Mouse (Mus musculus) adrenal gland, postnatal 25 days (tissue): ENCODE data around the gene Nwd2. TPM values are rescaled to one million over a fixed set of nuclear protein-coding genes. Genes with fewer than 3 reads are reported as not detected.

Experiments used
- DNase-seq: peaks from one replicate; pipeline ENCODE4 v3.0.0; 2021; ENCODE audit warnings: mixed read lengths
- long read RNA-seq: library from polyadenylated mRNA; stranded (forward); transcript quantifications from one replicate; pipeline ENCODE4 v2.0.0, GENCODE M21; 2021
- total RNA-seq: library from RNA; stranded (reverse); gene quantifications from 2 replicates; pipeline ENCODE4 v1.2.3, GENCODE M21; 2021

Gene Nwd2
- not detected in 2 replicates for total RNA-seq
- long read RNA-seq, result 0 reads

GRCm38 (mm10) chr5:63649070-63649532 lies at the start of gene Nwd2:
Gene Nwd2, plus strand, starts transcription at chr5:63649102.
- DNase-seq, result no peak

- no peak for DNase-seq
Measured at GRCm38 (mm10) chr5:63607447-63607846, 41.5 kb upstream of the Nwd2 start.

- DNase-seq, result no peak
Measured at GRCm38 (mm10) chr5:63616792-63617668, 31.9 kb upstream of the Nwd2 start.

- no peak for DNase-seq
Measured at GRCm38 (mm10) chr5:63624123-63624522, 24.8 kb upstream of the Nwd2 start.

- no peak for DNase-seq
Measured at GRCm38 (mm10) chr5:63627832-63628530, 20.9 kb upstream of the Nwd2 start.

GRCm38 (mm10) chr5:63628531-63628871 lies 20.4 kb upstream of the Nwd2 start:
- no peak for DNase-seq

- no peak for DNase-seq
Measured at GRCm38 (mm10) chr5:63634636-63635035, 14.3 kb upstream of the Nwd2 start.

- DNase-seq, result no peak
Measured at GRCm38 (mm10) chr5:63648187-63648586, 715 bp upstream of the Nwd2 start.

GRCm38 (mm10) chr5:63649533-63650464 lies 897 bp downstream of the Nwd2 start:
- DNase-seq, result no peak

GRCm38 (mm10) chr5:63651813-63652212 lies 2.9 kb downstream of the Nwd2 start:
- no peak for DNase-seq

GRCm38 (mm10) chr5:63652705-63653104 lies 3.8 kb downstream of the Nwd2 start:
- no peak for DNase-seq

GRCm38 (mm10) chr5:63666884-63667283 lies 18.0 kb downstream of the Nwd2 start:
- DNase-seq, result no peak

- DNase-seq, result no peak
Measured at GRCm38 (mm10) chr5:63675934-63676333, 27.0 kb downstream of the Nwd2 start.

GRCm38 (mm10) chr5:63689084-63689483 lies 40.2 kb downstream of the Nwd2 start:
- no peak for DNase-seq

- no peak for DNase-seq
Measured at GRCm38 (mm10) chr5:63696784-63697183, 47.9 kb downstream of the Nwd2 start.

GRCm38 (mm10) chr5:63697196-63697595 lies 48.3 kb downstream of the Nwd2 start:
- DNase-seq, result no peak

- no peak for DNase-seq
Measured at GRCm38 (mm10) chr5:63728955-63729354, 80.1 kb downstream of the Nwd2 start.

GRCm38 (mm10) chr5:63735521-63735920 lies 86.6 kb downstream of the Nwd2 start:
- no peak for DNase-seq

GRCm38 (mm10) chr5:63743426-63743825 lies 94.5 kb downstream of the Nwd2 start:
- DNase-seq, result no peak

- no peak for DNase-seq
Measured at GRCm38 (mm10) chr5:63748299-63748698, 99.4 kb downstream of the Nwd2 start.

GRCm38 (mm10) chr5:63748759-63749158 lies 99.9 kb downstream of the Nwd2 start:
- DNase-seq, result no peak

GRCm38 (mm10) chr5:63755092-63755761 lies 106.3 kb downstream of the Nwd2 start:
- no peak for DNase-seq
